Mouse (Mus musculus) liver, postnatal 0 days (tissue): ENCODE data around the gene Fam129a. TPM values are rescaled to one million over a fixed set of nuclear protein-coding genes. Genes with fewer than 3 reads are reported as not detected.

ENCODE experiments used
- ATAC-seq: fragments of 200-750 bp; cut with Nextera tagmentation; 2 replicates; pipeline ENCODE4 v1.8.0; 2017; ENCODE audit warnings: mild to moderate bottlenecking, moderate library complexity
- DNase-seq: peaks from one replicate; pipeline ENCODE4 v3.0.0-alpha.2; 2016
- H3K27ac ChIP-seq: fragments of 300-500 bp; sonication (generic); 2 replicates; pipeline ENCODE4 v1.5.1; 2014; ENCODE audit warnings: antibody characterized with exemption, moderate library complexity, mild to moderate bottlenecking, low read depth
- H3K27me3 ChIP-seq: fragments of 300-500 bp; sonication (generic); 2 replicates; pipeline ENCODE4 v1.6.1; 2014; ENCODE audit warnings: low read length, control low read depth, mixed read lengths; ENCODE audit not compliant: insufficient read depth
- H3K36me3 ChIP-seq: fragments of 300-500 bp; sonication (generic); replicated peaks from 2 replicates; pipeline ENCODE4 v1.6.1; 2014; ENCODE audit warnings: mild to moderate bottlenecking, control low read depth, low read length, moderate library complexity, mixed read lengths; ENCODE audit not compliant: insufficient read depth
- H3K4me1 ChIP-seq: fragments of 300-500 bp; sonication (generic); 2 replicates; pipeline ENCODE4 v1.6.1; 2014; ENCODE audit warnings: antibody characterized with exemption, mild to moderate bottlenecking, control low read depth; ENCODE audit not compliant: insufficient read depth
- H3K4me2 ChIP-seq: fragments of 300-500 bp; sonication (generic); 2 replicates; pipeline ENCODE4 v1.6.1; 2014; ENCODE audit warnings: low read depth, mild to moderate bottlenecking, low read length, moderate library complexity, mixed read lengths
- H3K4me3 ChIP-seq: fragments of 300-500 bp; sonication (generic); 2 replicates; pipeline ENCODE4 v1.5.1; 2014; ENCODE audit warnings: low read depth, low read length
- H3K9ac ChIP-seq: fragments of 300-500 bp; sonication (generic); replicated peaks from 2 replicates; pipeline ENCODE4 v1.6.1; 2014; ENCODE audit warnings: mild to moderate bottlenecking, moderate library complexity
- H3K9me3 ChIP-seq: fragments of 300-500 bp; sonication (generic); 2 replicates; pipeline ENCODE4 v1.6.1; 2016; ENCODE audit warnings: mild to moderate bottlenecking, control low read depth, low read length, mixed read lengths
- CTCF ChIP-seq: sonication (generic); IDR thresholded peaks from 2 replicates; pipeline ENCODE4 v1.5.1; 2016; ENCODE audit warnings: antibody characterized with exemption, low read depth
- EP300 ChIP-seq: IDR thresholded peaks from 2 replicates; pipeline ENCODE4 v1.6.1; 2016; ENCODE audit warnings: antibody characterized with exemption, low read depth, mild to moderate bottlenecking
- WGBS: fragments of 180-500 bp; shearing (Covaris S2); extraction: QIAGEN DNeasy Blood & Tissue Kit; methylation state at CpG from one replicate; pipeline ENCODE4 v1.1.7; 2014; ENCODE audit not compliant: insufficient replicate concordance; 5-methylcytosine and 5-hydroxymethylcytosine counted together
- polyA plus RNA-seq: library from polyadenylated mRNA; unstranded; fragments of >200 nt; fragmentation: Nextera tagmentation; extraction: Ambion mirVana; gene quantifications from 2 replicates; pipeline ENCODE4 v1.2.1, GENCODE M21; 2015

Gene Fam129a
- polyA plus RNA-seq, 1 experiment from 2014 or later, result 11.5 TPM

DNA sequence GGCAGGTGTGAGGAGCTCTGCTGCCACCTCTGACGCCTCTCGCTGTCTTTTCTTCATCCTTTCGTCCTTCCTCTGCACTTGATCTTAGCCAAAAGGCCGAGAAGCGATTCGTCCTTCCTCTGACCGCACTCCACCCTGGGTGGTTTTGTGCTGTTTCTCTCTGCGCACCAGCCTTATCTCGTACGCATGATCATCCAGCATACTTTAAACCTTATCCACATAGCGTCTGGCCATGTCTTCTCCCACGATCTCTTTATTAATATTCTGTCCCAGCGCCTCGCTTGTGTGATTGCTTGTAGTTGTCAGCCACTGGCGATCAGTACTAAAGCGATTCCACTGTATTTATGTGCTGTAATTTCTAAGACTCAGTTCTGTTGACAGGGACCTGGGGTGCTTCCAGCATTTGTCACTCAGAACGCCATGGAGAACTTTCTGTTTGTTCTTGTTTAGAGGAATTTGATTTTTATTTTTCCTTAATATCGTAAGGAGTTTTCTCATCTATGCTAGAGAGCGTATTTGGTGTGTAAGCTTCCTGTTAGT, 87.4 kb downstream of the Fam129a start:
- no peak overlapping the region for H3K4me2 ChIP-seq
- no peaks in the 10 kb centered on the region for H3K27me3 ChIP-seq
- TF ChIP-seq EP300 (no peak), CTCF (no peak)
- no peak for DNase-seq
- WGBS, result 81% methylated on average over 19 of the region's 19 CpGs
- H3K9me3 ChIP-seq, result no peaks in the 10 kb centered on the region
- H3K27ac ChIP-seq, result no peak overlapping the region
- no peaks in the 10 kb centered on the region for H3K36me3 ChIP-seq
- H3K9ac ChIP-seq, result no peak overlapping the region
- H3K4me1 ChIP-seq, result no peaks in the 10 kb centered on the region; the same call in 1 of the 2 replicates
- ATAC-seq, result no peak
- no peak overlapping the region for H3K4me3 ChIP-seq

DNA sequence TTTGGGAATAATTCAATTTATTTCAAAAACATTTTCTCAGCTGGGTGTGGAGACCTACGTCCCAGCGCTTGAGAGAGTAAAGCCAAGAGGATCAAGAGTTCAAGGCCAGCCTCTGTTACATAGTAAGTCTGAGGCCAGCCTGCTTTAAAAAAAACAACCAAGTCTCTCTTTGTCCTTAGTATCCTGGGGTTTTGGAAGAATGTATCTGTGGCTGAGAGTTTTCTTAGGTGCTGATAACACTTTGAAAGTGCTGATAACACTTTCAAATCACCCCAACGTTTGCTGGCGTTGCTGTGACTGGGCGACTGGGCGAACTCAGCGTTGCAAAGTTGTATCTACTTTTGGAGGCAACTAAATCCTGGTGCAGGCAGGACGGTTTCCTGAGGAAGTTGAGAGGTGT, 88.7 kb downstream of the Fam129a start:
- H3K36me3 ChIP-seq, result no peaks in the 10 kb centered on the region
- no peak overlapping the region for H3K4me2 ChIP-seq
- ATAC-seq (no peak), DNase-seq (no peak)
- H3K4me1 ChIP-seq, result no peaks in the 10 kb centered on the region; the same call in 1 of the 2 replicates
- TF ChIP-seq EP300 (no peak), CTCF (no peak)
- H3K27me3 ChIP-seq, result no peaks in the 10 kb centered on the region
- H3K27ac ChIP-seq, result no peak overlapping the region
- WGBS, result 49% methylated on average over 8 of the region's 8 CpGs
- H3K4me3 ChIP-seq, result no peak overlapping the region
- H3K9me3 ChIP-seq, result no peaks in the 10 kb centered on the region
- H3K9ac ChIP-seq, result no peak overlapping the region

DNA sequence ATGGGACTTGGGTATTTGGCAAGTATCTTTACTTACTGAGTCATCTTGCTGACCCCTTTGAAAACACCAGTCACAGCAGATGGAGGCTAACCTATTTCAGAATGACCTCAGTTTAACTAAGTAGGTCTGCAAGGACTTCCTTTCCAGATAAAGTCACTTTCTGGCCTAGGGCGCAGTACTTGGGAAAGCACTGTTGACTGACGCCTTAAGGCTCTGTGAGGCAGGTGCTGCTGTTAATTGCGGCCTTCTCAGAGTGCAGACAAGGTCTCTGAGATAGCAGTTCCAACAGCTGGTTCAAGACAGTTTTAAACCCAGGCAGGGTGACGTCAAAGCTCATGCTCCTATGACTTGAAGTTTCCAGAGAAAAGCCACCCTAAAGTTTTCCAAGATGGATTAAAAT, 89.3 kb downstream of the Fam129a start:
- Histone ChIP-seq H3K4me1 (no peaks in the 10 kb centered on the region; the same call in 1 of the 2 replicates), H3K4me3 (no peak overlapping the region), H3K27me3 (no peaks in the 10 kb centered on the region), H3K9me3 (no peaks in the 10 kb centered on the region), H3K36me3 (no peaks in the 10 kb centered on the region), H3K4me2 (no peak overlapping the region), H3K27ac (no peak overlapping the region), H3K9ac (no peak overlapping the region)
- DNase-seq, result no peak
- ATAC-seq, result no peak
- TF ChIP-seq CTCF, result no peak
- no peak for TF ChIP-seq EP300
- 67% methylated on average over 4 of the region's 4 CpGs for WGBS

DNA sequence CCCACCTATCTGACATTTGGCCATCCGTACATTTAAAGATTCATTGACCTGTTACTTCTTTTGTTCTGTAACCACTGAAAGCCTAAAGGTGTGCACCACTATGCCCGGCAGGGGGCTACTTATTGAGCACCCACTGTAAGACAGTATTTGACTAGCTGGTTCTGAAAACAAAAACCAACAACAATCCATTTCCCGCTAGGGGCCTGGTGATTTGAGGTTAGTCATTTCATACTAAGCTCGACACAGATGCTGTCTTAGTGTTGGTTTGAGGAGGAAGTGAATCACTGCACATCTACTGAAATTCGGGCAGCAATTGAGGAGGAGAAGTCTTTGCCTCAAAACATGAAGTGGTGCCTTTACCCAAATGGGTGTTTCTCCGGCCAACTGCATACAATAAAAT, 89.9 kb downstream of the Fam129a start:
- Histone ChIP-seq H3K27ac (no peak overlapping the region), H3K36me3 (no peaks in the 10 kb centered on the region), H3K9ac (no peak overlapping the region), H3K27me3 (no peaks in the 10 kb centered on the region), H3K9me3 (no peaks in the 10 kb centered on the region), H3K4me2 (no peak overlapping the region), H3K4me3 (no peak overlapping the region), H3K4me1 (no peaks in the 10 kb centered on the region; the same call in 1 of the 2 replicates)
- TF ChIP-seq CTCF (no peak), EP300 (no peak)
- WGBS, result 64% methylated on average over 6 of the region's 6 CpGs
- DNase-seq (no peak), ATAC-seq (no peak)

DNA sequence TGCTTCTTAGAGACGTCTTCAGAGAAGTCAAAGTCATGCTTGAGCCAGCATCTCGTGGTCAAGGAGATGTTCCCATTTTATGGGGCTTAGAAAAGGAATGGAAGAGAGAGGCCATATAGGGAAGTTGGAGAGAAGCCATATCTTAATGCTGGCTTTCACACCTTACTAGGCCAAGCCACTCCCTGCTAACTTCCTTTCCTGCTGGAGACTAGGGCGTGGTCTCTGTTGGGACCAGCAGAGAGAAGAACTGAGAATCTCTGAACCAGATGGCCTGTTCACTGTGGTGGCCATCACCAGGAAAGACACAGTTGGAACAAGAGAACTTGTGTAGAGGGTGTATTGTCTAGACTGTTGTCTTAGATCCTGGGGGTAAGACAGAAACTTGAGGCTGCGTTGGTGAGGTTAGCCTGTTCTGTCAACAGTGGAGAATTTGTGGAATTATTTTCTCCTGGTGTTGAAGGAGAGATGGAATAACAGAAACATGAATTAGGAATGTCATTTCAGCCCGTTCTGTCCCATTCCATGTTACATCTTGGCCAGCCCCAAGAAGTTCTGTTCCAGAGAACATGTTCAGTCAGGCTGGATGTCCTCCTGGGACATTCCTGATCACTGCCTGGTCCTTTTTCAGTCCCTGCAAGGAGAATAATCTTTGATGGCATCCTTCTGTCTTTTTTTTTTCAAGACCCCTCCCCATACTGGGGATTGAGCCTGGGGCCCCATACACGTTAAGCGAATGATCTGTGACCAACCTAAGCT, 90.9 kb downstream of the Fam129a start:
- Histone ChIP-seq H3K9ac (no peak overlapping the region), H3K27me3 (no peaks in the 10 kb centered on the region), H3K9me3 (no peaks in the 10 kb centered on the region), H3K4me1 (no peaks in the 10 kb centered on the region; the same call in 1 of the 2 replicates), H3K27ac (no peak overlapping the region), H3K36me3 (no peaks in the 10 kb centered on the region), H3K4me2 (no peak overlapping the region), H3K4me3 (no peak overlapping the region)
- no peak for DNase-seq
- no peak for ATAC-seq
- 71% methylated on average over 7 of the region's 7 CpGs for WGBS
- TF ChIP-seq EP300 (no peak), CTCF (no peak)

DNA sequence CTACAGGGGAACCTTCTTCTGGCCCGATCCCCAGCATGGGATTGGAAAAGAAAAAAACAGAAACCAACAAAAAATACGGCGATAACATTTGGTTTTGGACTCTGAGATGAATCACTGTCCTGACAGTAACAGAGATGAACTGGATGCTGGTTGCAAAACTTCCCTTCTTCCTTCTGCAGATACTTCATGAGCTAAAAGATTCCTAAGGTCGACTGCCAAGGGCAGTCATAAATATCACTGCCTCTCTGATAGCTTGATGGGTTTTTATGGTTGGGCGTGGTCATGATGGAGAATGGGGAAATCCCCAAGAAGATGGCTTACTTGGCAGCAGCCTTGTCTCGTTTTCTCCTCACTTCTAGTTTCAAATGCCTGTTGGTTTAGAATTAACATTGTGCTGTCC, 92.0 kb downstream of the Fam129a start:
- Histone ChIP-seq H3K27me3 (no peaks in the 10 kb centered on the region), H3K4me3 (no peak overlapping the region), H3K9me3 (no peaks in the 10 kb centered on the region), H3K4me2 (no peak overlapping the region), H3K27ac (no peak overlapping the region), H3K4me1 (no peaks in the 10 kb centered on the region; the same call in 1 of the 2 replicates), H3K36me3 (no peaks in the 10 kb centered on the region), H3K9ac (no peak overlapping the region)
- TF ChIP-seq CTCF (no peak), EP300 (no peak)
- WGBS, result 61% methylated on average over 6 of the region's 6 CpGs
- ATAC-seq (no peak), DNase-seq (no peak)

DNA sequence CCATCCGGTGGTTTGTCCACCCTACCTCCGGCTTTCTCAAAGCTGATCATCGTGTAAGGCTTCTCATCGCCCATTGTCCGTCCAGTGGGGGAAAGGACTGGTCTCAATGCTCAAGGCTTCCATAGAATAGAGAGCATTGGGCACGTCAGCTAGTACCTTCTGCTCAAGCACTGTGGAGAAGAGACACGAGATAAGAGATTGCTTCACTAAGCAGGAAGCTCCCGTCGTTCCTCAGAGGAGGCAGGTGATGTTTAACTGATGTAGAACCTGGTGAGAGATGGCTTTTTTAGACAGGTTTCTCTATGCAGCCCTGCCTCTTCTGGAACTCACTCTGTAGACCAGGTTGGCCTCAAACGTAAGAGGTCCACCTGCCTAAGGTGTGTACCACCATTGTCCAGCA, 93.4 kb downstream of the Fam129a start:
- Histone ChIP-seq H3K27ac (no peak overlapping the region), H3K4me3 (no peak overlapping the region), H3K36me3 (no peaks in the 10 kb centered on the region), H3K9me3 (no peaks in the 10 kb centered on the region), H3K4me2 (no peak overlapping the region), H3K4me1 (no peaks in the 10 kb centered on the region; the same call in 1 of the 2 replicates), H3K27me3 (no peaks in the 10 kb centered on the region), H3K9ac (no peak overlapping the region)
- ATAC-seq, result no peak
- WGBS, result 69% methylated on average over 10 of the region's 10 CpGs
- no peak for DNase-seq
- no peak for TF ChIP-seq EP300
- TF ChIP-seq CTCF, result no peak
